Mouse (Mus musculus) forebrain, embryonic 13.5 days (tissue): ENCODE results near the gene Iqsec3. TPM values are rescaled to one million over a fixed set of nuclear protein-coding genes. Genes with fewer than 3 reads are reported as not detected.

Experiments used
- ATAC-seq: fragments of 200-750 bp; cut with Nextera tagmentation; 2 replicates; pipeline ENCODE4 v1.8.0; 2017
- H3K27ac ChIP-seq: fragments of 300-500 bp; sonication (generic); 2 replicates; pipeline ENCODE4 v1.5.1; 2015; ENCODE audit warnings: inconsistent platforms, mild to moderate bottlenecking, moderate library complexity
- H3K27me3 ChIP-seq: fragments of 300-500 bp; sonication (generic); 2 replicates; pipeline ENCODE4 v1.6.1; 2015; ENCODE audit warnings: mild to moderate bottlenecking, inconsistent platforms
- H3K36me3 ChIP-seq: fragments of 300-500 bp; sonication (generic); 2 replicates; pipeline ENCODE4 v1.6.1; 2015; ENCODE audit warnings: mild to moderate bottlenecking, inconsistent platforms; ENCODE audit not compliant: poor library complexity, severe bottlenecking
- H3K4me1 ChIP-seq: fragments of 300-500 bp; sonication (generic); 2 replicates; pipeline ENCODE4 v1.6.1; 2015; ENCODE audit warnings: inconsistent platforms
- H3K4me2 ChIP-seq: fragments of 300-500 bp; sonication (generic); 2 replicates; pipeline ENCODE4 v1.6.1; 2015; ENCODE audit warnings: inconsistent platforms, mild to moderate bottlenecking, moderate library complexity
- H3K4me3 ChIP-seq: fragments of 300-500 bp; sonication (generic); 2 replicates; pipeline ENCODE4 v1.5.1; 2015; ENCODE audit warnings: mild to moderate bottlenecking, inconsistent platforms
- H3K9ac ChIP-seq: fragments of 300-500 bp; sonication (generic); 2 replicates; pipeline ENCODE4 v1.6.1; 2015; ENCODE audit warnings: mild to moderate bottlenecking, inconsistent platforms
- H3K9me3 ChIP-seq: fragments of 300-500 bp; sonication (generic); replicated peaks from 2 replicates; pipeline ENCODE4 v1.6.1; 2016; ENCODE audit warnings: inconsistent platforms
- WGBS: fragments of 180-500 bp; shearing (Covaris S2); methylation state at CpG from one replicate; pipeline ENCODE4 v1.1.7; 2015; 5-methylcytosine and 5-hydroxymethylcytosine counted together
- microRNA-seq: library from miRNA; unstranded; fragments of <30 nt; microRNA quantifications from one replicate; pipeline ENCODE4, GENCODE M21; 2016
- polyA plus RNA-seq: library from polyadenylated mRNA; unstranded; fragments of >200 nt; fragmentation: Nextera tagmentation; extraction: Ambion mirVana; gene quantifications from 2 replicates; pipeline ENCODE4 v1.2.1, GENCODE M21; 2015

Gene Iqsec3
- polyA plus RNA-seq, 1 experiment from 2014 or later: 2.7 TPM

GRCm38 (mm10) chr6:121329848-121330508 is 143.5 kb downstream of the Iqsec3 start:
- no peak overlapping the region for H3K27ac ChIP-seq
- H3K9me3 ChIP-seq: no peaks in the 10 kb centered on the region
- no peaks in the 10 kb centered on the region for H3K27me3 ChIP-seq
- H3K4me3 ChIP-seq: no peak overlapping the region
- no peak overlapping the region for H3K9ac ChIP-seq
- peak; percentile 58; the same call in 1 of the 2 replicates for ATAC-seq
- WGBS: 11% methylated on average over 10 of the region's 10 CpGs
- H3K36me3 ChIP-seq: no peaks in the 10 kb centered on the region
- no peak overlapping the region for H3K4me2 ChIP-seq
- H3K4me1 ChIP-seq: peaks cover 9% of the 10 kb centered on the region

- Histone ChIP-seq H3K27me3 (no peaks in the 10 kb centered on the region), H3K4me1 (peaks cover 9% of the 10 kb centered on the region), H3K9ac (no peak overlapping the region), H3K36me3 (no peaks in the 10 kb centered on the region), H3K4me3 (no peak overlapping the region), H3K27ac (0 out of 2 replicates have a peak overlapping the region, but pooled peaks have one; percentile 17), H3K9me3 (no peaks in the 10 kb centered on the region), H3K4me2 (no peak overlapping the region)
- 47% methylated on average over 9 of the region's 9 CpGs for WGBS
- ATAC-seq: peak; percentile 70
Measured at GRCm38 (mm10) chr6:121328417-121328884, 145.0 kb downstream of the Iqsec3 start.

GRCm38 (mm10) chr6:121326486-121327069 is 146.9 kb downstream of the Iqsec3 start:
- no peak overlapping the region for H3K4me2 ChIP-seq
- H3K4me3 ChIP-seq: no peak overlapping the region
- no peak overlapping the region for H3K9ac ChIP-seq
- H3K9me3 ChIP-seq: no peaks in the 10 kb centered on the region
- no peak for ATAC-seq
- no peaks in the 10 kb centered on the region for H3K27me3 ChIP-seq
- H3K4me1 ChIP-seq: peaks cover 9% of the 10 kb centered on the region
- H3K27ac ChIP-seq: no peak overlapping the region
- 80% methylated on average over 10 of the region's 10 CpGs for WGBS
- no peaks in the 10 kb centered on the region for H3K36me3 ChIP-seq

GRCm38 (mm10) chr6:121325740-121326139 is 147.7 kb downstream of the Iqsec3 start:
- H3K4me2 ChIP-seq: no peak overlapping the region
- H3K27ac ChIP-seq: no peak overlapping the region
- no peaks in the 10 kb centered on the region for H3K27me3 ChIP-seq
- no peak for ATAC-seq
- H3K9me3 ChIP-seq: no peaks in the 10 kb centered on the region
- H3K36me3 ChIP-seq: no peaks in the 10 kb centered on the region
- peaks cover 9% of the 10 kb centered on the region for H3K4me1 ChIP-seq
- no peak overlapping the region for H3K9ac ChIP-seq
- H3K4me3 ChIP-seq: no peak overlapping the region
- 83% methylated on average over 9 of the region's 9 CpGs for WGBS

- Histone ChIP-seq H3K27ac (no peak overlapping the region), H3K9me3 (no peaks in the 10 kb centered on the region), H3K27me3 (no peaks in the 10 kb centered on the region), H3K36me3 (no peaks in the 10 kb centered on the region), H3K4me3 (no peak overlapping the region), H3K4me1 (peaks cover 8% of the 10 kb centered on the region), H3K9ac (no peak overlapping the region), H3K4me2 (no peak overlapping the region)
- ATAC-seq: no peak
- 94% methylated on average over 2 of the region's 3 CpGs for WGBS
Measured at GRCm38 (mm10) chr6:121325298-121325697, 148.2 kb downstream of the Iqsec3 start.

Small RNA genes lying within 50 kb of the gene (microRNA-seq; reads per million reads assigned to microRNA genes)
- gene Gm24855: not detected

Other genes with a start within 250 kb of the Iqsec3 start
- gene Usp18, start 227.8 kb downstream of the Iqsec3 start, polyA plus RNA-seq: 0.76 and 0.84 TPM in 2 replicates
- 4.1 and 7.7 TPM in 2 replicates for gene Slc6a13, start 173.5 kb downstream of the Iqsec3 start, polyA plus RNA-seq
- gene Slc6a12, start 130.6 kb downstream of the Iqsec3 start, polyA plus RNA-seq: 0.35 and 0.64 TPM in 2 replicates
- gene A2m, start 161.7 kb upstream of the Iqsec3 start, polyA plus RNA-seq: 2.1 and 2.3 TPM in 2 replicates